Mouse (Mus musculus) E14TG2a.4 (cell line): ENCODE results near the gene Nhsl1.

Experiments
- H3K27me3 ChIP-seq: 2 replicates; pipeline ENCODE4 v1.6.1; 2014; ENCODE audit warnings: low read length, control low read depth; ENCODE audit not compliant: insufficient read depth
- H3K36me3 ChIP-seq: 2 replicates; pipeline ENCODE4 v1.6.1; 2014; ENCODE audit warnings: low read length, control low read depth; ENCODE audit not compliant: insufficient read depth
- H3K4me1 ChIP-seq: replicated peaks from 2 replicates; pipeline ENCODE4 v1.6.1; 2014; ENCODE audit warnings: low read depth, low read length, control low read depth
- H3K4me3 ChIP-seq: replicated peaks from 2 replicates; pipeline ENCODE4 v1.5.1; 2014; ENCODE audit warnings: mild to moderate bottlenecking, low read length
- H3K9me3 ChIP-seq: 2 replicates; pipeline ENCODE4 v1.6.1; 2014; ENCODE audit warnings: low read length, control low read depth
- CTCF ChIP-seq: conservative IDR thresholded peaks from 2 replicates; pipeline ENCODE4 v1.5.1; 2014; ENCODE audit warnings: low read length
- NANOG ChIP-seq: IDR thresholded peaks from 2 replicates; pipeline ENCODE4 v1.6.1; 2014; ENCODE audit warnings: borderline replicate concordance, low read length, mixed read lengths
- POU5F1 ChIP-seq: IDR thresholded peaks from 2 replicates; pipeline ENCODE4 v1.6.1; 2014; ENCODE audit warnings: low read length, borderline replicate concordance

Gene Nhsl1

DNA sequence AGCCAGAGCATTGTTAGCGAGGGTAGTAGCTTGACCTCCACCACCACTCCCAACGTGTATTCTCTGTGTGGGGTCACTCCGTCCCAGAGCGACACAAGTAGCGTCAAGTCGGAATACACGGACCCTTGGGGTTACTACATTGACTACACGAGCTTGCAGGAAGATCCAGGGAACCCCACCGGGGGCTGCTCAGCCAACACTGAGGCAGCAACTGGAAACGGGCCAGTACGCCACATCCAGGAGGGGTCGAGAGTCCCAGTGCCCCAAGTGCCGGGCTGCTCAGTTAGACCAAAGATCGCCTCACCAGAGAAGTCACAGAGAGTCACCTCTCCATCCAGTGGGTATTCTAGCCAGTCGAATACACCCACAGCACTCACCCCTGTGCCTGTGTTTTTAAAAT is 206.5 kb downstream of the Nhsl1 start:
- Histone ChIP-seq H3K9me3 (no peaks in the 10 kb centered on the region), H3K4me1 (peaks cover 34% of the 10 kb centered on the region), H3K4me3 (0 out of 2 replicates have a peak overlapping the region, but pooled peaks have one; percentile 69), H3K36me3 (peaks cover 5% of the 10 kb centered on the region), H3K27me3 (peaks cover 40% of the 10 kb centered on the region)
- TF ChIP-seq CTCF (no peak), NANOG (no peak), POU5F1 (no peak)

DNA sequence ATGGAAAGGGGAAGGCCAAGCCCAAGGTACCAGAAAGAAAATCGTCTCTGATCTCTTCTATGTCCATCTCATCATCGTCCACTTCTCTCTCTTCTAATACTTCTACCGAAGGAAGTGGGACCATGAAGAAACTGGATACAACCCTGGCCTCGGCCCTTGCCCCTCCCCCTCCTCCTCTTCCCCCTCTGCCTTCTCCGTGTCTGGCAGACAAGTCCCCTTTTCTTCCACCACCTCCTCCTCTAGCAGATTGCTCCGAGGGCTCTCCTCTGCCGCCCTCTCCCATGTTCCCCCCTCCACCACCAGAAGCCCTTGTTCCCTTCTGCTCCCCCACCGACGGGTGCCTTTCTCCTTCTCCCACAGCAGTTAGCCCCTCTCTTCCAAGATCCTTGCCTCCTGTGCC is 206.9 kb downstream of the Nhsl1 start:
- TF ChIP-seq CTCF (no peak), NANOG (no peak), POU5F1 (no peak)
- peaks cover 5% of the 10 kb centered on the region for H3K36me3 ChIP-seq
- peaks cover 41% of the 10 kb centered on the region for H3K27me3 ChIP-seq
- H3K9me3 ChIP-seq: no peaks in the 10 kb centered on the region
- peak overlapping the region; percentile 69 for H3K4me3 ChIP-seq
- peaks cover 34% of the 10 kb centered on the region for H3K4me1 ChIP-seq

DNA sequence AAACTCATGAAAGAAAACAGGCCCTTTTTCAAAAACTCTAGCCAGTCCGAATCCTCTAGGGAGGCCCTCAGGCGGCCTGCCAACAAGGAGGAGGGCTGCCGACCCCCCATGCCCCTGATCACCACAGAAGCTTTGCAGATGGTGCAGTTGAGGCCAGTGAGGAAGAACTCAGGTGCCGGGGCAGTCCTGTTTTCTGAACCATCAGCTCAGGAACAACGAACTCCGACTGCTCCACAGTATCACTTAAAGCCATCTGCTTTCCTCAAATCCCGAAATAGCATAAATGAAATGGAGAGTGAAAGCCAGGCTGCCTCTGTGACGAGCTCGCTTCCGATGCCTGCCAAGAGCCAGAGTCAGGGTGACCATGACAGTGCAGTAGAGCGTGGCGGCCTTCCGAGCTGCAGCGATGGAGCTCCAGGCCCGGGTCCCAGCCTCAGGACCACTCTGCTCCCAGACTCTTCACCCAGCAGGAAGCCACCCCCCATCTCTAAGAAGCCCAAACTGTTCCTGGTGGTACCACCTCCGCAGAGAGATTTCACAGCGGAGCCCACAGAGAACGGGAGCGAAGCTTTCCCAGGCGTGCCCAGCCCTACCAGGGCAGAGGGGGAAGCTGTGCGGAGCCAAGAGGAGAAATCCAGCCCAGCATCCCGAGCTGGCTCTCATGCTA is 207.5 kb downstream of the Nhsl1 start:
- TF ChIP-seq CTCF: no peak
- TF ChIP-seq POU5F1: no peak
- TF ChIP-seq NANOG: no peak
- peak overlapping the region; percentile 69 for H3K4me3 ChIP-seq
- H3K36me3 ChIP-seq: peaks cover 5% of the 10 kb centered on the region
- peaks cover 46% of the 10 kb centered on the region for H3K27me3 ChIP-seq
- H3K4me1 ChIP-seq: peaks cover 36% of the 10 kb centered on the region
- no peaks in the 10 kb centered on the region for H3K9me3 ChIP-seq

DNA sequence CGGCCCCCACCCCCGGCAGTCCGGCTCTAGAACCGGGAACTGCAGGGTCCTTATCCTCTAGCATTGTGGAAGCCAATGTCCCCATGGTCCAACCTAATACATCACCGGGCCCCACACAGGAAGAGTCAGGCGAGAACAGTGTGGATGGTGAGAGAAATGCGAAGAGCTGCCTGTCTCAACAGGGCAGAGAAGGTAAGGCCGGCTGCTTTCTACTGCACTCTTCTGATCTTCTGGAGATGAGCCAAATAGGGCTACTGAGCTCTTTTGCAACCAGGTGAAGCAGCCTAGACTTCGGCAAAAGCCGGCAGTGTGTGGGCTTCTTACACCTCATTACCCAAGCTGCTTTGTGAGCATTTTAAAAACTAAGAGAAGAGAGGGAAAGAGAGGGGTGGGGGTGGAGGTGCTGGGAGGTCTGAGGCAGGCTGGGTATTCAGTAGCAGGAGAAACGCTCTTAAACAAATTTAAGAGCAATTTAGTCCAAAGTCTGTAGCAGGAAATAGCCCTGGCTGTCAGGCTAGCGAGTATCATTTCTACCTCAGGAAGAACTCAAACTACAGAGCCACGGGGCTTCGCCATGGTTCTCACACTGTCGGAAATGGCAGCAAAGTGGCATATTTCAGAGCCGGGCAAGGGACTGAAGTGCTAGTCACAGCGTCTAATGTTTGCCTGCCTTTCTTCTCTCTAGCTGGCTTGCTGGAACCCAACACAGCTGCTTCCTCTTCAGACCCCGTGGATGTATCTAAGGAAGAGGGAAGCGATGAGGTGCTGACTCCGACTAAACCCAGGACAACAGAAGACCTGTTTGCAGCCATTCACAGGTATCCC is 208.3 kb downstream of the Nhsl1 start:
- peaks cover 5% of the 10 kb centered on the region for H3K36me3 ChIP-seq
- peak overlapping the region; percentile 69 for H3K4me3 ChIP-seq
- H3K4me1 ChIP-seq: peaks cover 44% of the 10 kb centered on the region
- H3K9me3 ChIP-seq: no peaks in the 10 kb centered on the region
- peaks cover 53% of the 10 kb centered on the region for H3K27me3 ChIP-seq
- TF ChIP-seq NANOG (no peak), POU5F1 (no peak), CTCF (no peak)

DNA sequence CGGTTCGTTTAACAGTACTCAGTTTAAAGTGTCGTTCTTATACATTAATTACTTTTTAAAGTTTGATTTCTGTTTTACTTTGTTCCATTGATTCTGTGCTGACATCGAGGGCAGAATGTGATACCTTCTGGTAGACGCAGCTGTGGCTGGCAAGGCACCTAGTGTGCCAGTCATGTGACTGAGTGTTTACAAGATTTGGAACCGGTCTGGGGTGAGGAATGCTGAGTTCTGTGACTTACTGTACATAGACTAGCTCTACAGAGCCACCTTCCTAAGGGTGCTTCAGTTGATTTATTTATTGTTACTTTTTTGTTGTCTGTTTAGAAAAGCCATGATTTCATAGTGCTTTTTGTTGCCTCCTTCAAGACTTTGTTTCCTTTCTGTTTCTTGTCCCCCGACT is 209.0 kb downstream of the Nhsl1 start:
- TF ChIP-seq CTCF (no peak), NANOG (no peak), POU5F1 (no peak)
- peaks cover 53% of the 10 kb centered on the region for H3K27me3 ChIP-seq
- H3K9me3 ChIP-seq: no peaks in the 10 kb centered on the region

DNA sequence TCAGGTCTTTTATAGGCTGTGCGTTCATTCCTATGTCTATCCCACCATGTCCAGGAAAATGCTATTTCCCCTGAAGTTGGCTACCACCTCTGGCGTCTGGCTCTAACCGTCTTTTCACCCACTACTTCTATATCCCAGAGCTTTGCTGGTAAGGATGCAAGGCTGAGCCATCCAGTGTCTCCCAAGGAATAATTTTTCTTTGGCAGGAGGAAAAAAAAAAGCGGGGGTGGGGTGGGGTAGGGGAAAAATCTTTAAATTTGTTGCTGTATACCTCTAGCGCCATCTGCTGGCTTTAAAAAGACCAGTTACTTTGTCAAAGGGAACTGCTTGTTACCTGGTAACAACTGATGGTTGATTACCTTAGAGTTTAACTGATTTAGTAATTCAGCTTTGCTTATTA is 209.7 kb downstream of the Nhsl1 start:
- H3K4me3 ChIP-seq: no peak overlapping the region
- TF ChIP-seq POU5F1 (no peak), CTCF (peak; percentile 33), NANOG (no peak)
- H3K36me3 ChIP-seq: peaks cover 5% of the 10 kb centered on the region
- peaks cover 53% of the 10 kb centered on the region for H3K27me3 ChIP-seq
- no peaks in the 10 kb centered on the region for H3K9me3 ChIP-seq
- H3K4me1 ChIP-seq: peaks cover 49% of the 10 kb centered on the region

More for the DNA sequence above, 209.0 kb downstream of the Nhsl1 start:
- Histone ChIP-seq H3K4me1 (peaks cover 49% of the 10 kb centered on the region), H3K36me3 (peaks cover 5% of the 10 kb centered on the region), H3K4me3 (no peak overlapping the region)

DNA sequence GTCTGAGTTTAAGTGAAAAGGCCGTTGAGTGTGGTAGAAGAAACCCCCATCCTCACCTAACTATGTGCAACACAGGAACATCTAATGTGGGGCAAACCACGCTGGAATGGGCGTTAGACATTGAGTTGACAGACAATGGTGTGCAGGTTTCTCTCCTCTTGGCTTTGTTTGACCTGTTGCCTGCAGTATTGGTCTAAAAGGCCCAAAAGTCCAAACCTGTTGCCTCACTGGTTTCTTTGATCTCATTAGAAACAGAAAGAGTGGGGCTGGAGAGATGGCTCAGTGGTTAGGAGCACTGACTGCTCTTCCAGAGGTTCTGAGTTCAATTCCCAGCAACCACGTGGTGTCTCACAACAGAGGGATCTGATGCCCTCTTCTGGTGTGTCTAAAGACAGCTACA is 210.4 kb downstream of the Nhsl1 start:
- no peaks in the 10 kb centered on the region; the same call in 1 of the 2 replicates for H3K36me3 ChIP-seq
- H3K27me3 ChIP-seq: peaks cover 50% of the 10 kb centered on the region
- H3K4me3 ChIP-seq: no peak overlapping the region
- TF ChIP-seq POU5F1 (no peak), NANOG (no peak)
- no peaks in the 10 kb centered on the region for H3K9me3 ChIP-seq
- H3K4me1 ChIP-seq: peaks cover 49% of the 10 kb centered on the region

DNA sequence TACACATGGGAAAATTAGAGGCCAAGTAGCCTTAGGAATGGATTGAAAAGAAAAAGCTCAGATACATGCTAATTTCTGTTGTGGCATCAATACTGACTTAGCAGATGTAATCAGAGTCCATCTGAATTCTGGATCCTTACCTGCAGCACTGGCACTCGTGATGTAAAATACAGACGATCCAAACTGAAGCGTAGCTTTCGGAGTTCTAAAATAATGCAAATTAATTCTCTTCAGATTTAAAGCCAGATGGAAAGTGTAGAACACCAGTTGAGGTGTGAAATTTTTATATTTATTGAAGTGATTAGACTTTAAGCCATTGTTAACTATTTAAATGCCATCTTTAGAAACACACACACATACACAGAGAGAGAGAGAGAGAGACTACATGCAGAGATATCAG is 211.4 kb downstream of the Nhsl1 start:
- TF ChIP-seq POU5F1 (no peak), NANOG (no peak), CTCF (no peak)

DNA sequence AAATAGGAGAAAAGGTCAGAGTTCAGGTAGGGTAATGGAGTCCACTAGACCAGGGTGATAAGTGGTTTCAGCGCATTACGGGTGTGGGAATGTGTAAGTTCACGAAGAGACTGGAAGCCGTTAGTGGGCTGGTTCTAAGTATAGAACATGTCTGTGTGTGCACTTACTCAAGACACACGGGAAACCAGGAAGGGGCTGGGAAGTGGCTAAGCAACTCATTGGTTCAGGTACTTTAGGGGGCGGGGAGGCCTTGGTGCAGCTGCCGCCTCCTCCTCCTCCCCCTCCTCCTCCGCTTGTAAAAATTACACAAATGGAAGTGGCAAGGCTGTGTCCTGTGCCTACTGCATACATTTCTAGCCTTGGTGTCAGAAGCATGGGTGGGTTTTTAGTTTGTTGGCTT is 213.5 kb downstream of the Nhsl1 start:
- Histone ChIP-seq H3K9me3 (no peaks in the 10 kb centered on the region), H3K27me3 (peaks cover 20% of the 10 kb centered on the region), H3K4me3 (peak overlapping the region; percentile 67), H3K36me3 (no peaks in the 10 kb centered on the region; the same call in 1 of the 2 replicates), H3K4me1 (peaks cover 19% of the 10 kb centered on the region)
- TF ChIP-seq CTCF (no peak), POU5F1 (no peak), NANOG (no peak)

More for the DNA sequence above, 211.4 kb downstream of the Nhsl1 start:
- peaks cover 41% of the 10 kb centered on the region for H3K4me1 ChIP-seq
- no peak overlapping the region for H3K4me3 ChIP-seq
- H3K9me3 ChIP-seq: no peaks in the 10 kb centered on the region
- H3K36me3 ChIP-seq: no peaks in the 10 kb centered on the region; the same call in 1 of the 2 replicates
- H3K27me3 ChIP-seq: peaks cover 40% of the 10 kb centered on the region
